Mouse (Mus musculus): ENCODE measurements around the gene Emx2. TPM values are rescaled to one million over a fixed set of nuclear protein-coding genes. Genes with fewer than 3 reads are reported as not detected.

Gene Emx2
- polyA plus RNA-seq, 1 experiment from 2014 or later = not detected

- peaks cover 85% of the 10 kb centered on the region for H3K27me3 ChIP-seq (replicated peaks; ENCODE audit: control insufficient read depth, insufficient read depth, low read length)
- no peak overlapping the region for H3K27ac ChIP-seq (ENCODE audit: low read depth)
- ATAC-seq (replicated peaks; ENCODE audit: low FRiP score, low TSS enrichment, low read depth) (no peak), DNase-seq (ENCODE audit: low spot score) (no peak)
- H3K9ac ChIP-seq (ENCODE audit: low read length) = no peak overlapping the region
- no peaks in the 10 kb centered on the region for H3K4me1 ChIP-seq (replicated peaks; ENCODE audit: control insufficient read depth, insufficient read depth, low read length)
- WGBS = 6% methylated on average over 14 of the region's 14 CpGs
- H3K4me2 ChIP-seq (ENCODE audit: low read length) = no peak overlapping the region
- no peaks in the 10 kb centered on the region for H3K36me3 ChIP-seq (ENCODE audit: control insufficient read depth, insufficient read depth, low read length)
- no peak overlapping the region for H3K4me3 ChIP-seq (ENCODE audit: low read depth, low read length)
- H3K9me3 ChIP-seq (ENCODE audit: control insufficient read depth, low read length) = no peaks in the 10 kb centered on the region
Observed at GRCm38 (mm10) chr19:59450561-59451135, 7.5 kb upstream of the Emx2 start.

GRCm38 (mm10) chr19:59451441-59451951, 6.7 kb upstream of the Emx2 start:
- Histone ChIP-seq H3K9ac (ENCODE audit: low read length) (no peak overlapping the region), H3K27me3 (replicated peaks; ENCODE audit: control insufficient read depth, insufficient read depth, low read length) (peaks cover 88% of the 10 kb centered on the region), H3K36me3 (ENCODE audit: control insufficient read depth, insufficient read depth, low read length) (no peaks in the 10 kb centered on the region), H3K4me2 (ENCODE audit: low read length) (no peak overlapping the region), H3K27ac (ENCODE audit: low read depth) (no peak overlapping the region), H3K9me3 (ENCODE audit: control insufficient read depth, low read length) (no peaks in the 10 kb centered on the region), H3K4me1 (replicated peaks; ENCODE audit: control insufficient read depth, insufficient read depth, low read length) (no peaks in the 10 kb centered on the region), H3K4me3 (ENCODE audit: low read depth, low read length) (no peak overlapping the region; the same call in 1 of the 2 replicates)
- whole genome bisulfite sequencing = under 1% methylated on average over 31 of the region's 31 CpGs
- peak; percentile 55 for DNase-seq (ENCODE audit: low spot score)
- ATAC-seq (replicated peaks; ENCODE audit: low FRiP score, low TSS enrichment, low read depth) = no peak

GRCm38 (mm10) chr19:59452321-59452720, 5.9 kb upstream of the Emx2 start:
- whole genome bisulfite sequencing = 4% methylated on average over 4 of the region's 4 CpGs
- no peaks in the 10 kb centered on the region for H3K9me3 ChIP-seq (ENCODE audit: control insufficient read depth, low read length)
- H3K27me3 ChIP-seq (replicated peaks; ENCODE audit: control insufficient read depth, insufficient read depth, low read length) = peaks cover 94% of the 10 kb centered on the region
- ATAC-seq (replicated peaks; ENCODE audit: low FRiP score, low TSS enrichment, low read depth) (no peak), DNase-seq (ENCODE audit: low spot score) (no peak)
- H3K4me3 ChIP-seq (ENCODE audit: low read depth, low read length) = no peak overlapping the region
- no peak overlapping the region for H3K27ac ChIP-seq (ENCODE audit: low read depth)
- no peak overlapping the region for H3K9ac ChIP-seq (ENCODE audit: low read length)
- H3K36me3 ChIP-seq (ENCODE audit: control insufficient read depth, insufficient read depth, low read length) = no peaks in the 10 kb centered on the region
- no peak overlapping the region for H3K4me2 ChIP-seq (ENCODE audit: low read length)
- H3K4me1 ChIP-seq (replicated peaks; ENCODE audit: control insufficient read depth, insufficient read depth, low read length) = no peaks in the 10 kb centered on the region

- no peak overlapping the region for H3K4me3 ChIP-seq (ENCODE audit: low read depth, low read length)
- DNase-seq (ENCODE audit: low spot score) = no peak
Observed at GRCm38 (mm10) chr19:59453591-59453990, 4.6 kb upstream of the Emx2 start.

GRCm38 (mm10) chr19:59454196-59454595, 4.0 kb upstream of the Emx2 start:
- Histone ChIP-seq H3K4me1 (replicated peaks; ENCODE audit: control insufficient read depth, insufficient read depth, low read length) (peaks cover 12% of the 10 kb centered on the region), H3K36me3 (ENCODE audit: control insufficient read depth, insufficient read depth, low read length) (no peaks in the 10 kb centered on the region), H3K4me3 (ENCODE audit: low read depth, low read length) (no peak overlapping the region), H3K27ac (ENCODE audit: low read depth) (no peak overlapping the region), H3K9me3 (ENCODE audit: control insufficient read depth, low read length) (no peaks in the 10 kb centered on the region), H3K9ac (ENCODE audit: low read length) (no peak overlapping the region), H3K4me2 (ENCODE audit: low read length) (no peak overlapping the region), H3K27me3 (replicated peaks; ENCODE audit: control insufficient read depth, insufficient read depth, low read length) (peaks cover 97% of the 10 kb centered on the region)
- ATAC-seq (replicated peaks; ENCODE audit: low FRiP score, low TSS enrichment, low read depth) (peak; percentile 73; the same call in 1 of the 2 replicates), DNase-seq (ENCODE audit: low spot score) (peak; percentile 89)
- under 1% methylated on average over 18 of the region's 18 CpGs for WGBS

More at GRCm38 (mm10) chr19:59453591-59453990, 4.6 kb upstream of the Emx2 start:
- peaks cover 97% of the 10 kb centered on the region for H3K27me3 ChIP-seq (replicated peaks; ENCODE audit: control insufficient read depth, insufficient read depth, low read length)
- no peak overlapping the region for H3K27ac ChIP-seq (ENCODE audit: low read depth)
- no peak overlapping the region for H3K9ac ChIP-seq (ENCODE audit: low read length)
- H3K4me1 ChIP-seq (replicated peaks; ENCODE audit: control insufficient read depth, insufficient read depth, low read length) = peaks cover 8% of the 10 kb centered on the region; the same call in 1 of the 2 replicates
- WGBS = 12% methylated on average over 13 of the region's 13 CpGs
- no peaks in the 10 kb centered on the region for H3K9me3 ChIP-seq (ENCODE audit: control insufficient read depth, low read length)
- no peaks in the 10 kb centered on the region for H3K36me3 ChIP-seq (ENCODE audit: control insufficient read depth, insufficient read depth, low read length)
- ATAC-seq (replicated peaks; ENCODE audit: low FRiP score, low TSS enrichment, low read depth) = no peak
- no peak overlapping the region for H3K4me2 ChIP-seq (ENCODE audit: low read length)

- no peak overlapping the region for H3K4me2 ChIP-seq (ENCODE audit: low read length)
- DNase-seq (ENCODE audit: low spot score) (no peak), ATAC-seq (replicated peaks; ENCODE audit: low FRiP score, low TSS enrichment, low read depth) (no peak)
- H3K9me3 ChIP-seq (ENCODE audit: control insufficient read depth, low read length) = no peaks in the 10 kb centered on the region
- peaks cover 98% of the 10 kb centered on the region for H3K27me3 ChIP-seq (replicated peaks; ENCODE audit: control insufficient read depth, insufficient read depth, low read length)
- H3K36me3 ChIP-seq (ENCODE audit: control insufficient read depth, insufficient read depth, low read length) = no peaks in the 10 kb centered on the region
- H3K27ac ChIP-seq (ENCODE audit: low read depth) = no peak overlapping the region
- H3K4me3 ChIP-seq (ENCODE audit: low read depth, low read length) = no peak overlapping the region
- no peak overlapping the region for H3K9ac ChIP-seq (ENCODE audit: low read length)
- H3K4me1 ChIP-seq (replicated peaks; ENCODE audit: control insufficient read depth, insufficient read depth, low read length) = peaks cover 16% of the 10 kb centered on the region
- 3% methylated on average over 7 of the region's 7 CpGs for WGBS
Observed at GRCm38 (mm10) chr19:59455671-59456070, 2.5 kb upstream of the Emx2 start.

- H3K27me3 ChIP-seq (replicated peaks; ENCODE audit: control insufficient read depth, insufficient read depth, low read length) = peaks cover 98% of the 10 kb centered on the region
- peak; percentile 73 for DNase-seq (ENCODE audit: low spot score)
- peak overlapping the region; percentile 20; the same call in 1 of the 2 replicates for H3K4me3 ChIP-seq (ENCODE audit: low read depth, low read length)
- no peaks in the 10 kb centered on the region for H3K9me3 ChIP-seq (ENCODE audit: control insufficient read depth, low read length)
- H3K4me2 ChIP-seq (ENCODE audit: low read length) = no peak overlapping the region
- H3K9ac ChIP-seq (ENCODE audit: low read length) = no peak overlapping the region
- H3K4me1 ChIP-seq (replicated peaks; ENCODE audit: control insufficient read depth, insufficient read depth, low read length) = peaks cover 16% of the 10 kb centered on the region
- 2% methylated on average over 23 of the region's 23 CpGs for WGBS
- no peaks in the 10 kb centered on the region for H3K36me3 ChIP-seq (ENCODE audit: control insufficient read depth, insufficient read depth, low read length)
- ATAC-seq (replicated peaks; ENCODE audit: low FRiP score, low TSS enrichment, low read depth) = no peak
- H3K27ac ChIP-seq (ENCODE audit: low read depth) = no peak overlapping the region
Observed at GRCm38 (mm10) chr19:59457011-59457945, 894 bp upstream of the Emx2 start.

- Histone ChIP-seq H3K9me3 (ENCODE audit: control insufficient read depth, low read length) (no peaks in the 10 kb centered on the region), H3K27me3 (replicated peaks; ENCODE audit: control insufficient read depth, insufficient read depth, low read length) (peaks cover 98% of the 10 kb centered on the region), H3K27ac (ENCODE audit: low read depth) (no peak overlapping the region), H3K4me1 (replicated peaks; ENCODE audit: control insufficient read depth, insufficient read depth, low read length) (peaks cover 16% of the 10 kb centered on the region), H3K9ac (ENCODE audit: low read length) (no peak overlapping the region), H3K4me2 (ENCODE audit: low read length) (peak overlapping the region; percentile 45), H3K4me3 (ENCODE audit: low read depth, low read length) (peak overlapping the region; percentile 27), H3K36me3 (ENCODE audit: control insufficient read depth, insufficient read depth, low read length) (no peaks in the 10 kb centered on the region)
- ATAC-seq (replicated peaks; ENCODE audit: low FRiP score, low TSS enrichment, low read depth) (no peak), DNase-seq (ENCODE audit: low spot score) (no peak)
- under 1% methylated on average over 15 of the region's 15 CpGs for WGBS
Observed at GRCm38 (mm10) chr19:59458743-59459135, 567 bp downstream of the Emx2 start.
